Mouse (Mus musculus): ENCODE measurements around the gene Mtor.
A peak's percentile ranks its signal among the peaks of the same experiment; 100 is the strongest.

Mtor gene

GRCm38 (mm10) chr4:148487841-148488240, 39.4 kb downstream of the Mtor start:
- no peak for DNase-seq (ENCODE audit: low spot score in 2 of 2)

DNA sequence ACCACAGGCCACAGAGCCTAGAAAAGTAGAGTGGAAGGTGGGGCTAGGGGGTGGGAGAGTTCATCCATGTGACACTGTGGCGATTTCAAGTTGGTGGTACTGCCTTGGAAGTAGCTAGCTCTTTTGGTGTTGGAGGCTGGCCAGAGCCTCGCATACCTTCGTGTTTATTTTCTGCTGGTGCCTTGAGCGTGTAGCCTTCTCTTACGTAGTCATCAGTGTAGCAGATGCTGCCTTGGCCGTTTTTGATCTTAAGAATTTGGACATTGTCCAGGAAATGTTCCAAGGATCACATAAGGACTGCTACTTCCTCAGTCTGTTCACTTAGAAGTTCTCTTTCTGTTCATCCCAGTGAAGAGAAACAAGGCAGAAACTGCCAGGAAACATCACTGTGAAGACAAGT, 42.1 kb downstream of the Mtor start:
- DNase-seq (ENCODE audit: low spot score in 2 of 2), result peak in 1 of 2 experiments; percentile 39

DNA sequence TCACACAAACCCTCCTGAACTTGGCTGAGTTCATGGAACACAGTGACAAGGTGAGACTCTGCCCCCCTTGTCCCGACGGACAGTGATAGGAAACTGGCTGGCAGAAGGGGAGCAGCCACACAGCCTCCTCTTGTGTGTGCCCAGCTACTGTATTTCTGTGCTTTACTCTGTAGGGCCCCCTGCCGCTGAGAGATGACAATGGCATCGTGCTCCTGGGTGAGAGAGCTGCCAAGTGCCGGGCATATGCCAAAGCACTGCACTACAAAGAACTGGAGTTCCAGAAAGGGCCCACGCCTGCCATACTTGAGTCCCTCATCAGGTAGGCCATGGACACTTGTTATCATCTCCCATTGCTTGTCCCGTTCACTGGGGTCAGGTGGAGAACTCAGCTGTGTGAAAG, 43.0 kb downstream of the Mtor start:
- DNase-seq (ENCODE audit: low spot score in 2 of 2), result no peak

- DNase-seq (ENCODE audit: low spot score in 2 of 2), result no peak
Measured at GRCm38 (mm10) chr4:148495160-148495559, 46.7 kb downstream of the Mtor start.

- no peak for DNase-seq (ENCODE audit: low spot score in 2 of 2)
Measured at GRCm38 (mm10) chr4:148495874-148496689, 47.7 kb downstream of the Mtor start.

DNA sequence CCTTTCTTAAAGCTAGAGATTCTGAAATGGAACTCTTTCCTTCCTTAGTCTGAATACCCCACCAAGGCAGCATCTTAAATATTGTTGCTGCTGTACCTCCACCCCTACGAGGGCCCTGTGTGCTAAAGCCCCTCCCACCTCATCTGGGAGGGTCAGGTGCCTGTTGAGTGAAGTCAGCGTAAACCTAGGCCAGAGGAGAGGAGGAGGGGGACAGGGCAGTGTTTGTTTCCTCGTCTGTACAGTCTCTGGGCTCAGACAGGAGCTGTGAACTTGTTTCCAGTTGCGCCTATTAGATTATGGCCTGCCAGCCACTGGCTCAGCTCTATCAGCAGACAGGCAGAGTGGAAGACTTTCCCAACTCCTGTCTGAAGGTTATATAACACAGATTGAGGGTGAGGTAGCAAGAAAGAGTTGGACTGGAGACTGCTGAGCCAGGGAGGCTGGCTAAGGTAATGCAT, 52.0 kb downstream of the Mtor start, which contains the start of gene Angptl7:
Gene Angptl7, minus strand, starts transcription at position 51 of the 458 bp plus-strand sequence.
- peak in 1 of 2 experiments; percentile 30 for DNase-seq (ENCODE audit: low spot score in 2 of 2)

GRCm38 (mm10) chr4:148504497-148504959, 56.1 kb downstream of the Mtor start:
- peak in 1 of 2 experiments; percentile 31 for DNase-seq (ENCODE audit: low spot score in 2 of 2)

DNA sequence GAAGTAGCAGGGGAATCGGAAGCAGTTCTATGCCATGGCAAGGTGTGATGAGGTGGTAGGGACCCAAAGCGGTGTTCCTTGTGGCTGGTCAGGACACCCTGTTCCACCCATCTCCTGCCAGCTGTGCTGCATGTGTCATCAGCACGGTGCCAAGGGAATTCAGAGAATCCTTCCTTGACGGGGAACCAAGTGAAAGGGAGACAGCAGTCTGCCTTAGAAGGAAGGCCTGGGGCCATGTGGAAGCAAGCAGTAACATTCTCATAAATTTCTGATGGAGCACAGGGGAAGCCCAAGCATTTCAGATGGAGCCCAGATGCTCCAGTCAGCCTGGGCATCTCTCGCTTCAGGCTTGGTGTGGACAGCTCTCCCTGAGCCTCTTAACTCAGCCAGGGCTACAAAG, 59.2 kb downstream of the Mtor start:
- no peak for DNase-seq (ENCODE audit: low spot score in 2 of 2)

- no peak for DNase-seq (ENCODE audit: low spot score in 2 of 2)
Measured at GRCm38 (mm10) chr4:148508084-148508849, 59.9 kb downstream of the Mtor start.

GRCm38 (mm10) chr4:148509450-148510084, 61.2 kb downstream of the Mtor start:
- DNase-seq (ENCODE audit: low spot score in 2 of 2), result no peak

DNA sequence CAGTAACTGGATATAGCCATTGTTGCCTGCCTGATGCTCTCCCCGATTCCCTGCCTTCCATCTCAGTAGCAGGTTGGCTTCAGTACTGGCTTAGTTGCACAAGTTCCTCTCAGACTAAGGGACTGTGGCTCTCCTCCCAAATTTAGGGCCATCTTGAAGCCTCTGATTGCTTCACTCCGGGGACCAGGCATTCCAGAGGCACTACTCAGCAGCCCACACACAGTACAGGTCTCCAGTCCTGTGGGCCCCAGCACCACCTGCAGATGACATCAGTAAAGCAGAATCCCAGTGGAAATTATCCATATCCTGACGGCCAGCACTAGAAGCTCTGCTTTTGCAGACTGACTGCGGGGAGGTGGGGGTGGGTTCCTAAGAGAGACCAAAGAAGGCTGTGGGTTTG, 62.3 kb downstream of the Mtor start:
- no peak for DNase-seq (ENCODE audit: low spot score in 2 of 2)

- DNase-seq (ENCODE audit: low spot score in 2 of 2), result no peak
Measured at GRCm38 (mm10) chr4:148511334-148511733, 62.9 kb downstream of the Mtor start.

DNA sequence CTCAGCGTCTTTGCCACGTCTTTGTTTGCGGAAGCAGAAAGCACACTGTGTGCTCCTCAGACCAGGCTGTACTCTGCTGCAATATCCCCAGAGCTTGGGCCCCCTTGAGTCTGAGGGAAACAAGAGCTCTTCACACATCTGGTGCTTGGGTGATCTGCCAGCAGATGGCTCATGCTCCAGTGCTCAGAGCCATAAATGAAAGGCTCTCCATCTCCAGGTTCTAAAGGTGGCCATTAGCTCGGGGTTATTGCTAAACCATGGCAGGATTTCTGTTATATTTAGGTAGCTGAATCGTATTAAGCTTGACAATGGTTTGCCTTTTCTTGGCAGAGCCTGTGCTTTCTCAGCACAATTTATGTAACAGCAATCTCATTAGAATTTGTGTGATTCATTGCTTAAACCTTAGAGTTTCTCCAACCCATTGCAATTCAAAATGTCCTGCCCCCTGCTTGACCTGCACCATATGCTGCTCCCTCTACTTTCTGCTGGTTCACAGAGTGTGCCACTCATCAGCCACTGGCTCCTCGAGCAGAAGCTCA, 64.7 kb downstream of the Mtor start:
- no peak for DNase-seq (ENCODE audit: low spot score in 2 of 2)

DNA sequence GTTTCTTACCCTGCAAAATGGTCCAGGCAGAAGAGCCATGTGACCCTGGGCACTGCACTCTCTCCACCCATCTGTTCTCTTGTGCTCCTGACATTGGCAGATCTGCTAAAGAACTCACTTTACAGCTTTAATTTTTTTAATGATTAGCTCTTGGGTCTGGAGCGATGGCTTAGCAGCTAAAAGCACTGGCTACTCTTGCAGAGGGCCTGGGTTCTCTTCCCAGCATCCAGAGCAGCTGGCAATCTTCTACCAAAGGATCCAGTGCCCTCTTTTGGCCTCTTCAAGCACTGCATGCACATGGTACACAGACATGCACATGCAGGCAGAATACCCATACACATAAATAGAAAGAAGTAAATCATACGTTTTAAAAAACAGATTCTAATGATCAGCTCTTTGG, 66.9 kb downstream of the Mtor start:
- DNase-seq (ENCODE audit: low spot score in 2 of 2), result no peak

DNA sequence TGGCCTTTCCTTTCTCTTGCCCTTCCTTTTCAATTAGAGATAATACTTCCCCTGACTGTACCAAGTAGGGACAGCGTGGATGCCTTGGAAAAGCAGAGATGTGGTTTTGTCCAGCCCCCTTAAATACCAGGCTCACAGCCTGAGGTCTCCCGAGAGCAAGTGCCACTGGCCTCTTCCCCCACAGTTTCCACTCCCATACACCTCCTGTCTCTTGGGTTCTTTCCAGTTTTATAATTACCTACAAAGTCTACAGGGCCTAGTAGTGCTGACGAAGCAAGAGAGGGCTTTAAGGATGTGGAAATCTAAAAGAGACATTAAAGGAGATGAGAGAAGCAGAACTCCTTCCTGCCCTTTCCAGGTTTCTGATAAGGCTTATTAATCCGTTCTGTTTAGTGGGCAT, 69.4 kb downstream of the Mtor start:
- DNase-seq (ENCODE audit: low spot score in 2 of 2), result no peak

- no peak for DNase-seq (ENCODE audit: low spot score in 2 of 2)
Measured at GRCm38 (mm10) chr4:148518235-148518795, 69.9 kb downstream of the Mtor start.

- DNase-seq (ENCODE audit: low spot score in 2 of 2), result no peak
Measured at GRCm38 (mm10) chr4:148523538-148523937, 75.1 kb downstream of the Mtor start.

DNA sequence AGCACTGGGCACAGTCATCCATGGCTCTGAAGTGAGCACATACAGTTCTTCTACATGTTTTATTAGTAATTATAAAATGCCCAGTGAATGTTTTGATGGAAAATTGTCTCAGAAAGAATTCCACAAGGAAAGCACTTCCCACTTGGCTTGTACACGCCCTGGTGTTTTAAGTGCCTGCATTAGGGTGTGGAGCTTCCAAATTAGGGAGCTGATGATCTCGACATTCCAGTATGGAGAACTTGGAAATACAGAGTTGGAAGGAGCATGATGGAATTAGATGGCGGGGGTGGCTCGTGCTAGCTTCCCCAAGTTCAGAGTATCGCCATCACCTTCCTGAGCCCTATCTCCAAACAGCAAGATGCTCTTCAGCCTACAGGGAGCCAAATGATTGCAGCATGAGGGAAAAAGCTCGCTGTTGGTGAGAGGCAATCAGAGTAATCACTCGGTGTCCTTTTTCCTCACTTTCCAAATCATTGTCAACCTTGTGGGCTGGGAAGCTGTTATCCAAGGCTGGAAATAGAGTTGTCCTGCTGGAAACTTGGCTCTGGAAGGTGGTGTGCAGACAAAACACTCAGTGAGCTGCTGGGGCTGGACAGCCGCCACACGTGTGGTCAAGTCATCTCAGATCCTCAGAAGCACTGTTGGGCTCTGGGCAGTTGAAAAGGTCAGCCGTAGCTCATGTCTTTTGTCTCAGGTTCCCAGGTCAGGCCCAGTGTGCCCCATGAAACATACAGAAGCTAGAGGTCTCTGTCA, 78.9 kb downstream of the Mtor start:
- no peak for DNase-seq (ENCODE audit: low spot score in 2 of 2)

DNA sequence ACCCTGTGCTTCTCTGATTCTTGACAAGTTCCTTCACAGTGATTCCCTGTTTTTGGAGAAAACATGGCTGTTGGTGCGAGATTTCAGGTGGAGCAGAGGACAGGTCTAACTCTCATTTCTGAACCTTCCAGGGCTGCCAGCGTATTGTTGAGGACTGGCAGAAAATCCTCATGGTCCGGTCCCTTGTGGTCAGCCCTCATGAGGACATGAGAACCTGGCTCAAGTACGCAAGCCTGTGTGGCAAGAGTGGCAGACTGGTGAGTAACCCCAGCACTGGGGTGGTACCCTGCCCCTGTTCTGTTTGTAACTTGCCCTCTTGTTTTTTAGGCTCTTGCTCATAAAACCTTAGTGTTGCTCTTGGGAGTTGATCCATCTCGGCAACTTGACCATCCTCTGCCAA, 81.9 kb downstream of the Mtor start:
- DNase-seq (ENCODE audit: low spot score in 2 of 2), result no peak

DNA sequence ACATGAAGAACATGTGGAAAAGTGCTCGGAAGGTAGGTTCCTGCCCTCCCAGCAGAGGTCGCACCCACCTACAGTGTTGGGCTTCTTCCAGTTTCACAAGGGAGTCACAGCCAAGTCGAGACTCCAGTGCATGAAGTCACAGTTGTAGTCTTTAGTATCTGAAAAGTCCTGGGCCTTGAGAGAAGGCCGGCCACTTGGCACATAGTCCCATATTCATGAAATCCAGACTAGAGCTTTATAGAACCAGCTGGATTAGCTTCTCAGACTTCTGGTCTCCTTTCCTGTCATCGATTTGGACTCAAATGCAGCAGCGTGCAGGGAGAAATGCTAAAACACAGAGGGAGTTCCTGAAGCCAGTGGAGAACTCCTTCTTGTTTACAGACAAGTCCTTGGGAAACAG, 82.4 kb downstream of the Mtor start:
- DNase-seq (ENCODE audit: low spot score in 2 of 2), result no peak

DNA sequence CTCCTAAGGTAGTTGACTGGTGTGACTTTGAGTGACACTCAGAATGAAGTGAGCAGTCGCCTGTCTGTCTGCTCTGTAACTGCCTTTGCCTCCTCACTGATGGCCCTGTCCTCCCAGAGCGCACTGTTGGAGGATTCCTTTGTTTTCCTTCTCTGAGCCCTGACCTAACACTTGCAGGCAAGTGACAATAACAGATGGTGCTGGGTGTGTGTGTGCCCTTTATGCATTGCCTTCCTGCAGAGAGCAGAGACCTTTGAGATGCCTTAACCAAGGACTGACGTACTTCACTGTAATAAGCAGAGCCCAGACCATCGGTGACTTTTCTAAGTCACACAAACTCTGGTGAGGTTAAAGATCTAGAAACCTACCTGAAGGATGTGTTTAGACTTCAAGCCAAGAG, 82.9 kb downstream of the Mtor start:
- no peak for DNase-seq (ENCODE audit: low spot score in 2 of 2)
